Mouse (Mus musculus) left cerebral cortex, postnatal 25 days (tissue): ENCODE measurements around the gene Ap1s2. TPM values are rescaled to one million over a fixed set of nuclear protein-coding genes. Genes with fewer than 3 reads are reported as not detected.

Experiments used
- DNase-seq, 2 experiments: peaks; one replicate each; pipeline ENCODE4 v3.0.0; 2022; ENCODE audit warnings: low spot score in 2 of 2, mixed read lengths in 1 of 2
- intact Hi-C: fragments of 180-260 bp; cut with DNase I; formaldehyde crosslinking; loops from one replicate; pipeline ENCODE4 v1.15.1; 2025
- total RNA-seq, 2 experiments: library from RNA; stranded (reverse); gene quantifications; 2 replicates each; pipeline ENCODE4 v1.2.3; 2021

Gene Ap1s2
- total RNA-seq, 2 experiments from 2014 or later, result 33.1 to 40.0 TPM

GRCm38 (mm10) chrX:163957803-163958466 lies 49.1 kb downstream of the Ap1s2 start:
- intact Hi-C loops, result loop anchor here (2.0 to 5.0 kb wide), 3 partner anchors 19 to 109 kb away; partner anchors contain the start of gene Ap1s2
- DNase-seq, result peak in 1 of 2 experiments; percentile 53

- intact Hi-C loops, result loop anchor here (2.0 to 5.0 kb wide), 2 partner anchors 50 to 109 kb away; partner anchors contain the start of gene Ap1s2
- peak; percentile 65 to 86 for DNase-seq
Measured at GRCm38 (mm10) chrX:163958467-163958875, 49.7 kb downstream of the Ap1s2 start, which contains the start of gene Zrsr2. TSS of gene Zrsr2 (minus strand) at chrX:163958661.

GRCm38 (mm10) chrX:163981092-163981491 lies 72.3 kb downstream of the Ap1s2 start:
- intact Hi-C loops, result no loop called here
- DNase-seq, result no peak

GRCm38 (mm10) chrX:163981500-163981899 lies 72.7 kb downstream of the Ap1s2 start:
- DNase-seq, result no peak
- intact Hi-C loops, result no loop called here

GRCm38 (mm10) chrX:163982129-163982528 lies 73.3 kb downstream of the Ap1s2 start:
- DNase-seq, result no peak
- intact Hi-C loops, result no loop called here

Other genes with a start within 250 kb of the Ap1s2 start
- under 1 TPM; 0.64 to 0.71 TPM for gene Rnf138rt1, start 147.7 kb upstream of the Ap1s2 start, total RNA-seq
- 10 to 100 TPM; 46.7 to 47.3 TPM for gene Zrsr2, start 49.6 kb downstream of the Ap1s2 start, total RNA-seq
- gene Car5b, start 119.0 kb downstream of the Ap1s2 start, total RNA-seq, result 1 to 10 TPM; 3.0 to 3.1 TPM
- 10 to 100 TPM; 10.2 to 11.1 TPM for gene Siah1b, start 167.5 kb downstream of the Ap1s2 start, total RNA-seq
- gene Cltrn, start 179.8 kb downstream of the Ap1s2 start, total RNA-seq, result not detected
- gene Ace2, start 230.3 kb downstream of the Ap1s2 start, total RNA-seq, result 1 to 10 TPM; 1.8 to 2.1 TPM